Mouse (Mus musculus) cerebellum, adult 2 months (tissue): ENCODE data around the gene Ruvbl2.

ENCODE experiments used
- CTCF ChIP-seq: fragments of 200-500 bp; IDR thresholded peaks from 2 replicates; pipeline ENCODE4 v1.5.1; 2011; ENCODE audit warnings: low read depth, mild to moderate bottlenecking, control low read depth, low read length, moderate library complexity, borderline replicate concordance; ENCODE audit not compliant: insufficient read depth
- POLR2A ChIP-seq: fragments of 200-500 bp; IDR thresholded peaks from 2 replicates; pipeline ENCODE4 v1.6.1; 2011; ENCODE audit warnings: low read length, control low read depth, borderline replicate concordance; ENCODE audit not compliant: insufficient read depth

GRCm38 (mm10) chr7:45417962-45418492 lies 19.9 kb downstream of the Ruvbl2 start:
- TF ChIP-seq CTCF (no peak), POLR2A (no peak)
